Mouse (Mus musculus) myocyte (in vitro differentiated cells): ENCODE measurements at regions not wholly inside any gene's neighbourhood (a gene's known extent, or its start where the extent isn't known, plus 50 kb on each side); places are given as distances from the start of the nearest gene placed in this dataset.

ENCODE experiments used
- CEBPB ChIP-seq: IDR thresholded peaks from 2 replicates; pipeline ENCODE4 v1.6.1; 2011; ENCODE audit warnings: mild to moderate bottlenecking, moderate library complexity; ENCODE audit not compliant: poor library complexity, insufficient read depth, severe bottlenecking
- E2F4 ChIP-seq: IDR thresholded peaks from one replicate; pipeline ENCODE4 v1.6.1; 2011; ENCODE audit warnings: mild to moderate bottlenecking, control low read depth, moderate library complexity; ENCODE audit not compliant: insufficient read depth
- MAX ChIP-seq: IDR thresholded peaks from one replicate; pipeline ENCODE4 v1.6.1; 2011; ENCODE audit warnings: low read depth, mild to moderate bottlenecking, control low read depth
- MYOD1 ChIP-seq, 3 experiments: IDR thresholded peaks; one replicate each; pipeline ENCODE4 v1.6.1; 2011; ENCODE audit warnings: control low read depth in 2 of 3, low read depth in 2 of 3, mild to moderate bottlenecking in 2 of 3, moderate library complexity in 1 of 3; ENCODE audit not compliant: insufficient read length in 2 of 3, control insufficient read depth in 1 of 3
- MYOG ChIP-seq, 3 experiments: IDR thresholded peaks; one replicate each; pipeline ENCODE4 v1.6.1; 2011; ENCODE audit warnings: control low read depth in 2 of 3, low read depth in 2 of 3, mild to moderate bottlenecking in 2 of 3; ENCODE audit not compliant: insufficient read length in 2 of 3, control insufficient read depth in 1 of 3, insufficient read depth in 1 of 3
- POLR2A ChIP-seq: IDR thresholded peaks from one replicate; pipeline ENCODE4 v1.6.1; 2011; ENCODE audit warnings: low read depth, mild to moderate bottlenecking, control low read depth, moderate library complexity; ENCODE audit not compliant: insufficient read length
- POLR2AphosphoS2 ChIP-seq: IDR thresholded peaks from one replicate; pipeline ENCODE4 v1.6.1; 2011; ENCODE audit warnings: low read depth, control low read depth; ENCODE audit not compliant: insufficient read length
- REST ChIP-seq: IDR thresholded peaks from one replicate; pipeline ENCODE4 v1.6.1; 2011; ENCODE audit warnings: mild to moderate bottlenecking, control low read depth, moderate library complexity; ENCODE audit not compliant: insufficient read depth, insufficient read length
- SRF ChIP-seq: IDR thresholded peaks from one replicate; pipeline ENCODE4 v1.6.1; 2011; ENCODE audit warnings: low read depth; ENCODE audit not compliant: control insufficient read depth, insufficient read length
- TCF12 ChIP-seq: IDR thresholded peaks from one replicate; pipeline ENCODE4 v1.6.1; 2011; ENCODE audit warnings: mild to moderate bottlenecking, control low read depth; ENCODE audit not compliant: poor library complexity, insufficient read depth, severe bottlenecking
- USF1 ChIP-seq: IDR thresholded peaks from one replicate; pipeline ENCODE4 v1.6.1; 2011; ENCODE audit warnings: low read depth, mild to moderate bottlenecking, control low read depth, moderate library complexity

DNA sequence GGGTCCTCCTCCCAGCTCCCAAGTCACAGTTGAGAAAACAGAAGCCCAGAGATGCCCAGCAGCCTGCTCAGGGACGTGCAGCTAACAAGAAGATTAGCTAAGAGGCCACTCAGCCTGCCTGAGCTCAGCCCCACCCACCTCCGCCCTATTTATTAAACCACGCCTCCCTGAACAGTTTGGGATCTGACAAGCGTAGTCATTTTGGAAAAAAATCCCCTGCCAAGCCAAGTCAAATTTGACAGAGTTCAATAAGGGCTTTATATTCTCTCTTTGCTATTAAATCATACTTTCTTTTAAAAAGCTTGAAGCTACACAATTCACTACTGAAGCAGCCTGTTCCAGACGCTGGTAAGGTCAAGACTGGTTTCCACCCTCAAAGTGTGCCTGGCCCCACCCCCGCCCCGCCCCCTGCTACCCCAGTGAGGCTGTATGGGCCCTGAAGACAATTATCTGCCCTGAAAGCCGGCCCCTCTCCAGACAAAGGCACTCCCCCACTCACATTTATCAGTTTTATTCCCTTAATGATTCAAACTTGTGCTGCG is 61.9 kb upstream of the Zmiz1 start:
- TF ChIP-seq POLR2A (no peak), USF1 (no peak), POLR2AphosphoS2 (no peak), SRF (no peak), MYOG (IDR thresholded peaks at IDR 0.05; ENCODE audit: control insufficient read depth in 1 of 3, insufficient read depth in 1 of 3, insufficient read length in 2 of 3, low read depth in 2 of 3) (no peak), MAX (no peak), MYOD1 (IDR thresholded peaks at IDR 0.05; ENCODE audit: control insufficient read depth in 1 of 3, insufficient read length in 2 of 3, low read depth in 2 of 3) (no peak), CEBPB (no peak), TCF12 (no peak), E2F4 (no peak), REST (no peak)
